Mouse (Mus musculus) heart, postnatal 10 days (tissue): ENCODE measurements around the gene Dst. TPM values are rescaled to one million over a fixed set of nuclear protein-coding genes. Genes with fewer than 3 reads are reported as not detected.
"Not testable (repeated sequence)": the region's sequence is repeated elsewhere in the genome, so short reads cannot be mapped to it uniquely, and the experiment has no call there.

Experiments used
- DNase-seq, 2 experiments: peaks; one replicate each; pipeline ENCODE4 v3.0.0; 2021
- intact Hi-C: fragments of 180-260 bp; cut with DNase I; formaldehyde crosslinking; loops from one replicate; pipeline ENCODE4 v1.15.1; 2025
- total RNA-seq, 2 experiments: library from RNA; stranded (reverse); gene quantifications; 2 replicates each; pipeline ENCODE4 v1.2.3; 2021

The Dst gene
- total RNA-seq, 2 experiments from 2014 or later: 281 to 295 TPM

GRCm38 (mm10) chr1:34051251-34051650, 143.2 kb downstream of the Dst start:
- intact Hi-C loops: no loop called here
- DNase-seq: no peak

GRCm38 (mm10) chr1:34052422-34052821, 144.4 kb downstream of the Dst start:
- intact Hi-C loops: no loop called here
- no peak for DNase-seq

GRCm38 (mm10) chr1:34054970-34055369, 146.9 kb downstream of the Dst start:
- intact Hi-C loops: loop anchor here (5.0 kb wide), 1 partner anchor 43 kb away; no protein-coding TSS in a partner anchor
- DNase-seq: peak in 1 of 2 experiments; percentile 43

- intact Hi-C loops: loop anchor here (5.0 kb wide), 1 partner anchor 44 kb away; no protein-coding TSS in a partner anchor
- no peak for DNase-seq
Observed at GRCm38 (mm10) chr1:34056658-34057057, 148.6 kb downstream of the Dst start.

- DNase-seq: no peak
- intact Hi-C loops: loop anchor here (5.0 kb wide), 1 partner anchor 47 kb away; no protein-coding TSS in a partner anchor
Observed at GRCm38 (mm10) chr1:34059231-34059630, 151.2 kb downstream of the Dst start.

GRCm38 (mm10) chr1:34060446-34060845, 152.4 kb downstream of the Dst start:
- intact Hi-C loops: loop anchor here (2.0 to 5.0 kb wide), 3 partner anchors 42 to 104 kb away; no protein-coding TSS in a partner anchor
- DNase-seq: peak; percentile 51 to 57

- peak; percentile 85 to 86 for DNase-seq
- intact Hi-C loops: loop anchor here (2.0 to 5.0 kb wide), 3 partner anchors 41 to 104 kb away; no protein-coding TSS in a partner anchor
Observed at GRCm38 (mm10) chr1:34061078-34061477, 153.1 kb downstream of the Dst start.

GRCm38 (mm10) chr1:34061860-34062259, 153.8 kb downstream of the Dst start:
- DNase-seq: no peak
- intact Hi-C loops: loop anchor here (2.0 to 5.0 kb wide), 3 partner anchors 40 to 103 kb away; no protein-coding TSS in a partner anchor

- no peak for DNase-seq
- intact Hi-C loops: loop anchor here (5.0 kb wide), 1 partner anchor 38 kb away; no protein-coding TSS in a partner anchor
Observed at GRCm38 (mm10) chr1:34063943-34064342, 155.9 kb downstream of the Dst start.

GRCm38 (mm10) chr1:34065551-34066048, 157.6 kb downstream of the Dst start:
- intact Hi-C loops: no loop called here
- no peak for DNase-seq

GRCm38 (mm10) chr1:34066401-34066800, 158.4 kb downstream of the Dst start:
- intact Hi-C loops, DNase-seq: not testable (repeated sequence)

- intact Hi-C loops: no loop called here
- no peak for DNase-seq
Observed at GRCm38 (mm10) chr1:34068341-34068740, 160.3 kb downstream of the Dst start.

GRCm38 (mm10) chr1:34069514-34070290, 161.7 kb downstream of the Dst start:
- DNase-seq: no peak
- intact Hi-C loops: no loop called here

- intact Hi-C loops: no loop called here
- DNase-seq: no peak
Observed at GRCm38 (mm10) chr1:34070474-34070873, 162.4 kb downstream of the Dst start.

- intact Hi-C loops: no loop called here
- DNase-seq: no peak
Observed at GRCm38 (mm10) chr1:34070991-34071639, 163.1 kb downstream of the Dst start.

- no peak for DNase-seq
- intact Hi-C loops: no loop called here
Observed at GRCm38 (mm10) chr1:34072262-34072661, 164.2 kb downstream of the Dst start.

GRCm38 (mm10) chr1:34073436-34074169, 165.6 kb downstream of the Dst start:
- intact Hi-C loops: no loop called here
- no peak for DNase-seq

- intact Hi-C loops: no loop called here
Observed at GRCm38 (mm10) chr1:34074245-34075187, 166.5 kb downstream of the Dst start.

GRCm38 (mm10) chr1:34076701-34077421, 168.8 kb downstream of the Dst start:
- intact Hi-C loops: no loop called here
- DNase-seq: no peak

More at GRCm38 (mm10) chr1:34074245-34075187, 166.5 kb downstream of the Dst start:
- DNase-seq: no peak
